Mouse (Mus musculus): ENCODE results near the gene F3.

The F3 gene

GRCm38 (mm10) chr3:121722971-121723844, at the start of gene F3:
TSS of gene F3 (plus strand) at chr3:121723537.
- DNase-seq (ENCODE audit: low read depth): peak; percentile 59

DNA sequence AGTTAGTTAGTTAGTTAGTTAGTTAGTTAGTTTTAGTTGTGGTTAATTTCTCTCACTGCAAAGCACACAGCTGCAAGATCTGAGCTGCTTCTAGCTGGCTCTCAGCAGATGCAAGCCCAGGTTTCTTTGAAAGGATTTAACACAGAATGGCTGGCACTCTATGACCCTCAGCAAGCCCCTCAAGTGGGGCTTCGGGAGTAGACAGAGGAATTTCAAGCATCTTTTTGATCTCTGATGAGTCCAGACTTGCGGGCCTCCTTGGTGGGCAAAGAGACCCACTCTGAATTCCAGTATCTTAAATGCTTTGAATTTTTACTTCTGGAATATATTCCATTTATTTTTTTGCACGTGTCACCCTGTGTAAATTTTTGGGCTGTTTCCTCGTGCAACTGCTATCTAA, 44.4 kb upstream of the F3 start:
- DNase-seq (ENCODE audit: low read depth): no peak

- no peak for DNase-seq (ENCODE audit: low read depth)
These were observed 43.9 kb upstream of the F3 start for GRCm38 (mm10) chr3:121679443-121679842.

DNA sequence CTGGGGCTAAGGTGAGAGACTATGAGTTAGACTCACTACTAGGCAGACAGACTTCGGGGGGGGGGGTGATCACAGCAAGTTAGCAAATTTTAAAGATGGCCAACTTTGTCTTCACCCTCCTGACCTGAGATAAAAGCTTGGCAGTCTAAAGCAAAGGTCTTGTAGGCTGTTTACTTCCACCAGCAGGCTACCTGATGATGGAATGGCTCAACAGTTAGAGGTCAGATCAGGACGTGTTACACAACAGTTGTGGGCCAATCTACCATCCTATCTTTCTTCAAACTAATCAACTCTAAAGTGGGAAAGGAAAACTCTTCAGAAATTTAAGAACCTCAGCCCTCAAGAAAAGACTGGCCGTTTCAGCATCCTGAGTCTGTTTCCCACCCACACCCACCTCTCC, 43.1 kb upstream of the F3 start:
- no peak for DNase-seq (ENCODE audit: low read depth)

DNA sequence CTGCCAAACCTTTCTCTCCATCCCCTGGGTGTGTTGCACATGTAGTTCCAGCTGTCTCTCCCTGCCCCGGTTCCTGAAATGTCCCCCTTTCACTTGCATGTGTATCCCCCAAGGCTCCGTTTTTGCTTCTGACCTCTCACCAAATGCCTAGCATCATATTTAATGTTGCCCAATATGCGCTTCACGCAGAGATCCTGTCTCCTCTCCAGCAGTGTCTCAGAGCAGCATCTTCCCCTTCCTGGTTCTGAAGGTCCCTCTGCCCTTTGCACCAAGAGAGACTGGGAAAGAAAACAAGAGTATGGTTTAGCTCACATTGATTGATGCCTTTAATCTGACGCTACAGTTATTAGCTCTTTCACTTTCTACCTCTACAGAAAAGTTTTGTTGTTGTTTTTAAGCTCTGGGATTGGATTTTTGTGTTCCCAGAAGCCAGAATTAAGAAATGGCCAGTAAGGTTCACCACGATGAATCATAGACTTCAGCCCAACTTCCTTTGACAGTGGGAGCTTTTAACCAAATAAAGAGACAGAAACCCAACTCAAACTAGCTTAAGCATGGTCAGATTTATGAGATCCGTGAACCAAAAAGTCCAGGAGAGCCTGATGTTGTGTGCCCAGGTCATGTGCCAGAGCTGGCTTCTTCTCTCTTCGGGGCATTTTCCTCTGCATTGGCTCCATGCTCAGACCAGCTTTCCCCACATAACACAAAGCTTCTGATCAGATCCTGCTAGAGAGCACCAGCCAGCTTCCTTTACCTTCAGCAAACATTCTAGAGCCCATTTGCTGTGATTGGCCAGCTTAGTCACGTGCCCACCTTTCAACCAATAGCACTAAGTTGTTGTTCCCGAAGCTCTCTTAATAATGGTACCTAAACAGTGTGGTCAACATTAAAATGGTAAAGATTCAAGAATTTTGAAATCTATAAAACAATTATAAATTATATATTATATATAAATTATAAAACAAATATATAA, 40.6 kb upstream of the F3 start:
- DNase-seq (ENCODE audit: low read depth): no peak

- DNase-seq (ENCODE audit: low read depth): no peak
These were observed 38.8 kb upstream of the F3 start for GRCm38 (mm10) chr3:121684552-121684951.

GRCm38 (mm10) chr3:121684963-121685362, 38.4 kb upstream of the F3 start:
- no peak for DNase-seq (ENCODE audit: low read depth)

DNA sequence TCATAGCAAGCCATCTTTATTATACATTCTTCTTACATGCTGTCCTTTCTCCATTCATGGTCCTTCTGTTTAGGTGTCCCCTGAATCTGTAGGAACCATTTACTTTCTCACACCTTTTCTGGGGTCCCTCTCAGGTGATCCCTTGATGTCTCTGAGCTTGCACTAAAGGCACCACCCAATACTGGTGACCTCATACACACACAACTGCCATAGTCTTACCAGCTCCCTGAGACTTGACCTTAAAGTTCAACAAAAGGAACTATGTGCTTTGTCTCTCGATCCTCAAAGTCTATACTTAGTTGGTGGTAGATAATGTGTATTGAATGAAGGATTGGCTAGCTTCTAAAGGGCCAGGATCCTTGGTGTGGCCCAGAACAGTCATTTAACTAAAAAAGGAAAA, 37.4 kb upstream of the F3 start:
- no peak for DNase-seq (ENCODE audit: low read depth)

GRCm38 (mm10) chr3:121686408-121686911, 36.9 kb upstream of the F3 start:
- DNase-seq (ENCODE audit: low read depth): no peak

GRCm38 (mm10) chr3:121687741-121688140, 35.6 kb upstream of the F3 start:
- DNase-seq (ENCODE audit: low read depth): no peak

DNA sequence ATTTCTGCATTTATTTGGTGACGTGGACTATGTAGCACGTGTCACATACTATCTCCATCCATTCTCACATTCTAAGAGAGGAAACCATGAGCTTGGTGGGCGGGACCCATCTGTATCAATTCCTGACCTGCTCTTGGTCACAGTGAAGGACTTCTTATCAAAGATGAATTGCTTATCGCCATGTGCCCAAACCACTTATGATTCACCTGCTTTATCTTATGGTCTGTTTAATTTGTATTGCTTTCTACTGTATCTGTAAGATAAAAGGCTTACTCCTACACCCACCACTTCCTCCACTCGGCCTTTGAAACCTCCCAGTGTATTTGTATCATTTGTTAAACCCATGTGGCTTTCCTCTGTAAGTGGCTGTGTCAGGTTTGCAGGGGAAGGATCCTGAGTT, 34.3 kb upstream of the F3 start:
- DNase-seq (ENCODE audit: low read depth): peak; percentile 2

GRCm38 (mm10) chr3:121689697-121690096, 33.6 kb upstream of the F3 start:
- no peak for DNase-seq (ENCODE audit: low read depth)

DNA sequence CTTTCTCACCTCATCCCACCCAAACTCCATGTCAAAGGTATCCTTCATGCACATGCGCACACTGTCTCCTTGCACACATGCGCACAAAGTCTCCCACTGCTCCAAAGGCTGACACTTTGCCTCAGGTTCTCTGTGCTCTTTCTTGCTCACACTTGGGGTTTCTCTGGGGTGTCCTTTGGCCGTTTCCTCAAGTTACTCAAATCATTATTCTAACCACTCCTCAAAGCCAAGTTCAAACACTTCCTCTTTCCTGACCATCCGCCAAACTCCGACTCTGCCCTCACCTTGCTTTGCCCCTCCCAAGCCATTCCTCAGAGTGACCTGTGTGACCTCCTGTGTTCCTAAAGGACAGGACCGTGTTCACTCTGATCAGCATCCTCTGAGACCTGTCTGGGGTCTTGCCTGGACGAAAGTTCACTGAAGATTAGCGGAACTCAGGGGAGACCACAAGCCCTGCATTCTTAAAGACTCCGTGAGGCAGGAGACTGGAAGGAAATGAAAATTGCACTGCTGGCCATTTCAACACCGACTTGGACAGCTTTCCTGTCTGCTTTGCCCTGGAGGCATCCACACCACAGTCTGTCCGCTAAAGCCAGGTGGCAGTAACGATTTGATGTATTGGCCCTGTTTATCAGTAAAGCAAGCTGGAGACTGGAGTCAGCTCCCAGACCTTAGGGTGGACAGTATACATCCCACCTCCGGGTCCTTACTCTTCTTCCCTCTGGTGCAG, 30.2 kb upstream of the F3 start:
- no peak for DNase-seq (ENCODE audit: low read depth)

- no peak for DNase-seq (ENCODE audit: low read depth)
These were observed 29.6 kb upstream of the F3 start for GRCm38 (mm10) chr3:121693746-121694145.

DNA sequence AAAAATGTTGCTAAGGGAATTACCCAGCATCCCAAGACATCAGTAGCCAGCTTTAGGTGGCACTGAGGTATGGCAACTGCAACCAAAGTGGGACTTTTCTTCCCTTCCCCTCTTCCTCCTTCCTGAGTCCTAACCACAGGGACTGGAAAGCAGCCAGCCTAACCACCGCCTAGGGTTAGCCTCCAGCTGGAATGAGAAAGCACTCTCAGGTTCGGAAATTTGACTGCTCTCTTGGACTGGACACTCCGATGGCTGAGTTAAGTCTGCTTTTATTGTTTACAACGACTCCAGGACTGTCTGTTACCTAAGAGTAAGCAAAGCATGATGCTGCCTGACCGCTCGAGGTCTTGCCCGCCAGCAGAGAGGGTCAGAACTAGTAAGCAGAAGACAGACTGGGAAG, 26.2 kb upstream of the F3 start:
- DNase-seq (ENCODE audit: low read depth): no peak

GRCm38 (mm10) chr3:121699401-121699800, 23.9 kb upstream of the F3 start:
- DNase-seq (ENCODE audit: low read depth): no peak

GRCm38 (mm10) chr3:121699849-121700248, 23.5 kb upstream of the F3 start:
- no peak for DNase-seq (ENCODE audit: low read depth)

GRCm38 (mm10) chr3:121700364-121700952, 22.9 kb upstream of the F3 start:
- no peak for DNase-seq (ENCODE audit: low read depth)

- DNase-seq (ENCODE audit: low read depth): no peak
These were observed 20.0 kb upstream of the F3 start for GRCm38 (mm10) chr3:121703155-121703879.

DNA sequence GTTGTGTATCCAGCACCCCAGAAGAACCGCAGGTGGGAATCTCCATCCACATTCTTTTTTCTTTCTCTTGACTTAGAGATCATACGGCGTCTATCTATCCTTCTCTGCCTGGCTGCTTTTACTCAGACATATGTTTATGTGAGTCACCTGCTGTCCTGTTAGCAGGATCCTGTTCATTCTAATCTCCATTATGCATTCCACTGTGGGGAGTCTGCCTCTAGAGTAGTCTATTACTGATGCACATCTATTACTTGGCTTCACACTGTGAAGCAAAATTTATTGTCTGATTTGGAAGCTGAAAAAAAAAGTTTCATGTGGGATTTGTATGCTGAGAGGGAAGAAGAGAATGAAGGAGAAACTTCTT, 19.5 kb upstream of the F3 start:
- DNase-seq (ENCODE audit: low read depth): no peak

DNA sequence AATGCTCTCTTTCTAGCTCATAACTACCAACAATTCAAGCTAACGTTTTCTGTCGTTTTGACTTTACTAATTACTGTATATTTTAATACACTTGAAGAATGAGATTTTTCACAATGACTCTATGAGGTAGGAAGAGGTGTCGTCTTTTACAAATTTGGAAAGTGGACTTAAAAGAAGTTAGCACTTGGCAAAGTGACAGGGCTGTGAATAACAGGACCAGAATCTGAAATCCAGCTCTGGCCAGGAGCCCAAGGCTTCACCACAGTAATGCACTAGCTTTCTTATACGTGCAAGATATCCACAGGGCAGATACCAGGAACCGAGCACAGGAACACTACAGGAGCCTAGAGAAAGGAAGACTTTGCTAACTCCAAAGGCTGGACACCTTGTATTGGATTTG, 17.2 kb upstream of the F3 start:
- DNase-seq (ENCODE audit: low read depth): no peak

All from induced T-regulatory cell, adult 2 months (primary cell).